Mouse (Mus musculus): ENCODE measurements at regions not wholly inside any gene's neighbourhood (a gene's known extent, or its start where the extent isn't known, plus 50 kb on each side); places are given as distances from the start of the nearest gene placed in this dataset.

GRCm38 (mm10) chr1:185819044-185819443, 298.1 kb downstream of the Lyplal1 start:
- H3K27me3 ChIP-seq (replicated peaks) = no peaks in the 10 kb centered on the region
- TF ChIP-seq FLI1 (IDR thresholded peaks at IDR 0.05; ENCODE audit: low read length) (no peak), GATA1 (IDR thresholded peaks at IDR 0.05; ENCODE audit: borderline replicate concordance, low read length) (no peak)
- H3K4me3 ChIP-seq (replicated peaks) = no peak overlapping the region
- no peaks in the 10 kb centered on the region for H3K36me3 ChIP-seq (replicated peaks; ENCODE audit: low read length)
- no peaks in the 10 kb centered on the region for H3K4me1 ChIP-seq
- peaks cover 42% of the 10 kb centered on the region for H3K9me3 ChIP-seq

GRCm38 (mm10) chr1:185822241-185822640, 294.9 kb downstream of the Lyplal1 start:
- Histone ChIP-seq H3K4me1 (no peaks in the 10 kb centered on the region), H3K27me3 (replicated peaks) (no peaks in the 10 kb centered on the region), H3K9me3 (peaks cover 47% of the 10 kb centered on the region), H3K4me3 (replicated peaks) (no peak overlapping the region), H3K36me3 (replicated peaks; ENCODE audit: low read length) (no peaks in the 10 kb centered on the region)
- no peak for TF ChIP-seq FLI1 (IDR thresholded peaks at IDR 0.05; ENCODE audit: low read length)
- no peak for TF ChIP-seq GATA1 (IDR thresholded peaks at IDR 0.05; ENCODE audit: borderline replicate concordance, low read length)

GRCm38 (mm10) chr1:185823226-185823625, 293.9 kb downstream of the Lyplal1 start:
- Histone ChIP-seq H3K4me1 (no peaks in the 10 kb centered on the region), H3K9me3 (peaks cover 43% of the 10 kb centered on the region), H3K36me3 (replicated peaks; ENCODE audit: low read length) (no peaks in the 10 kb centered on the region), H3K27me3 (replicated peaks) (no peaks in the 10 kb centered on the region), H3K4me3 (replicated peaks) (no peak overlapping the region)
- no peak for TF ChIP-seq FLI1 (IDR thresholded peaks at IDR 0.05; ENCODE audit: low read length)
- TF ChIP-seq GATA1 (IDR thresholded peaks at IDR 0.05; ENCODE audit: borderline replicate concordance, low read length) = no peak

- no peak for TF ChIP-seq GATA1 (IDR thresholded peaks at IDR 0.05; ENCODE audit: borderline replicate concordance, low read length)
- no peak for TF ChIP-seq FLI1 (IDR thresholded peaks at IDR 0.05; ENCODE audit: low read length)
Observed at GRCm38 (mm10) chr1:185823956-185824355, 293.2 kb downstream of the Lyplal1 start.

GRCm38 (mm10) chr1:185827986-185828385, 289.1 kb downstream of the Lyplal1 start:
- Histone ChIP-seq H3K9me3 (peaks cover 50% of the 10 kb centered on the region), H3K4me1 (no peaks in the 10 kb centered on the region), H3K36me3 (replicated peaks; ENCODE audit: low read length) (no peaks in the 10 kb centered on the region), H3K4me3 (replicated peaks) (no peak overlapping the region), H3K27me3 (replicated peaks) (no peaks in the 10 kb centered on the region)
- no peak for TF ChIP-seq FLI1 (IDR thresholded peaks at IDR 0.05; ENCODE audit: low read length)

More at GRCm38 (mm10) chr1:185823956-185824355, 293.2 kb downstream of the Lyplal1 start:
- Histone ChIP-seq H3K27me3 (replicated peaks) (no peaks in the 10 kb centered on the region), H3K4me1 (no peaks in the 10 kb centered on the region), H3K9me3 (peaks cover 49% of the 10 kb centered on the region), H3K36me3 (replicated peaks; ENCODE audit: low read length) (no peaks in the 10 kb centered on the region), H3K4me3 (replicated peaks) (no peak overlapping the region)

GRCm38 (mm10) chr1:185828486-185828885, 288.6 kb downstream of the Lyplal1 start:
- Histone ChIP-seq H3K4me1 (no peaks in the 10 kb centered on the region), H3K27me3 (replicated peaks) (no peaks in the 10 kb centered on the region), H3K9me3 (peaks cover 54% of the 10 kb centered on the region), H3K36me3 (replicated peaks; ENCODE audit: low read length) (no peaks in the 10 kb centered on the region), H3K4me3 (replicated peaks) (no peak overlapping the region)
- TF ChIP-seq FLI1 (IDR thresholded peaks at IDR 0.05; ENCODE audit: low read length) (no peak), GATA1 (IDR thresholded peaks at IDR 0.05; ENCODE audit: borderline replicate concordance, low read length) (no peak)

- H3K36me3 ChIP-seq (replicated peaks; ENCODE audit: low read length) = no peaks in the 10 kb centered on the region
- peaks cover 55% of the 10 kb centered on the region for H3K9me3 ChIP-seq
- no peaks in the 10 kb centered on the region for H3K4me1 ChIP-seq
- TF ChIP-seq FLI1 (IDR thresholded peaks at IDR 0.05; ENCODE audit: low read length) (no peak), GATA1 (IDR thresholded peaks at IDR 0.05; ENCODE audit: borderline replicate concordance, low read length) (no peak)
- H3K4me3 ChIP-seq (replicated peaks) = no peak overlapping the region
- no peaks in the 10 kb centered on the region for H3K27me3 ChIP-seq (replicated peaks)
Observed at GRCm38 (mm10) chr1:185832059-185832458, 285.1 kb downstream of the Lyplal1 start.

- peaks cover 48% of the 10 kb centered on the region for H3K9me3 ChIP-seq
- no peaks in the 10 kb centered on the region for H3K36me3 ChIP-seq (replicated peaks; ENCODE audit: low read length)
- TF ChIP-seq FLI1 (IDR thresholded peaks at IDR 0.05; ENCODE audit: low read length) = no peak
- TF ChIP-seq GATA1 (IDR thresholded peaks at IDR 0.05; ENCODE audit: borderline replicate concordance, low read length) = no peak
- no peak overlapping the region for H3K4me3 ChIP-seq (replicated peaks)
- no peaks in the 10 kb centered on the region for H3K4me1 ChIP-seq
- H3K27me3 ChIP-seq (replicated peaks) = no peaks in the 10 kb centered on the region
Observed at GRCm38 (mm10) chr1:185834171-185834570, 282.9 kb downstream of the Lyplal1 start.

GRCm38 (mm10) chr1:185836632-185837281, 280.4 kb downstream of the Lyplal1 start:
- Histone ChIP-seq H3K9me3 (peaks cover 31% of the 10 kb centered on the region), H3K4me1 (no peaks in the 10 kb centered on the region), H3K36me3 (replicated peaks; ENCODE audit: low read length) (no peaks in the 10 kb centered on the region), H3K4me3 (replicated peaks) (no peak overlapping the region), H3K27me3 (replicated peaks) (no peaks in the 10 kb centered on the region)
- TF ChIP-seq FLI1 (IDR thresholded peaks at IDR 0.05; ENCODE audit: low read length) (no peak), GATA1 (IDR thresholded peaks at IDR 0.05; ENCODE audit: borderline replicate concordance, low read length) (no peak)

GRCm38 (mm10) chr1:185842481-185842880, 274.6 kb downstream of the Lyplal1 start:
- TF ChIP-seq FLI1 (IDR thresholded peaks at IDR 0.05; ENCODE audit: low read length) = no peak
- no peak for TF ChIP-seq GATA1 (IDR thresholded peaks at IDR 0.05; ENCODE audit: borderline replicate concordance, low read length)
- Histone ChIP-seq H3K27me3 (replicated peaks) (no peaks in the 10 kb centered on the region), H3K4me1 (no peaks in the 10 kb centered on the region), H3K4me3 (replicated peaks) (no peak overlapping the region), H3K36me3 (replicated peaks; ENCODE audit: low read length) (no peaks in the 10 kb centered on the region), H3K9me3 (peaks cover 12% of the 10 kb centered on the region; the same call in 1 of the 2 replicates)

All from megakaryocyte, embryonic 14.5 days (primary cell).